Mouse (Mus musculus) kidney, postnatal 36 days (tissue): Measurements from ENCODE around the gene Stub1.

Experiments
- DNase-seq, 2 experiments: peaks; one replicate each; pipeline ENCODE4 v3.0.0; 2021 to 2022; ENCODE audit warnings: mixed read lengths in 2 of 2

Stub1 gene

GRCm38 (mm10) chr17:25836397-25837075, 3.3 kb upstream of the Stub1 start:
- DNase-seq, result peak; percentile 53 to 59

- peak in 1 of 2 experiments; percentile 32 for DNase-seq
These were observed 2.6 kb upstream of the Stub1 start for GRCm38 (mm10) chr17:25835816-25836215.

GRCm38 (mm10) chr17:25835301-25835700, 2.1 kb upstream of the Stub1 start:
- DNase-seq, result peak in 1 of 2 experiments; percentile 26

GRCm38 (mm10) chr17:25834595-25835222, 1.5 kb upstream of the Stub1 start:
- DNase-seq, result peak in 1 of 2 experiments; percentile 26

GRCm38 (mm10) chr17:25833961-25834594, 874 bp upstream of the Stub1 start:
- DNase-seq, result peak; percentile 78 to 83

- DNase-seq, result peak; percentile 100
These were observed 541 bp downstream of the Stub1 start for GRCm38 (mm10) chr17:25832436-25833290.

GRCm38 (mm10) chr17:25831451-25832281, 1.5 kb downstream of the Stub1 start:
- DNase-seq, result peak in 1 of 2 experiments; percentile 63

- no peak for DNase-seq
These were observed 2.3 kb downstream of the Stub1 start for GRCm38 (mm10) chr17:25830806-25831431.

GRCm38 (mm10) chr17:25830200-25830753, 2.9 kb downstream of the Stub1 start:
- DNase-seq, result no peak

- no peak for DNase-seq
These were observed 3.6 kb downstream of the Stub1 start for GRCm38 (mm10) chr17:25829558-25830017.

- DNase-seq, result peak; percentile 85 to 89
These were observed 4.3 kb downstream of the Stub1 start, which contains the start of gene Jmjd8 for GRCm38 (mm10) chr17:25828712-25829557. Gene Jmjd8 (plus strand): TSS chr17:25828867.

GRCm38 (mm10) chr17:25828223-25828594, 5.0 kb downstream of the Stub1 start:
- DNase-seq, result no peak

- DNase-seq, result no peak
These were observed 5.5 kb downstream of the Stub1 start for GRCm38 (mm10) chr17:25827546-25828222.

GRCm38 (mm10) chr17:25827011-25827410, 6.2 kb downstream of the Stub1 start:
- DNase-seq, result no peak

GRCm38 (mm10) chr17:25825984-25826570, 7.1 kb downstream of the Stub1 start:
- no peak for DNase-seq

- no peak for DNase-seq
These were observed 7.9 kb downstream of the Stub1 start for GRCm38 (mm10) chr17:25825311-25825710.

GRCm38 (mm10) chr17:25824362-25825142, 8.7 kb downstream of the Stub1 start:
- DNase-seq, result no peak

- peak; percentile 79 to 82 for DNase-seq
These were observed 9.8 kb downstream of the Stub1 start, which contains the start of gene Wdr24 for GRCm38 (mm10) chr17:25823452-25823851. Gene Wdr24 (plus strand): TSS chr17:25823627.
